Mouse (Mus musculus) limb, embryonic 15.5 days (tissue): ENCODE measurements around the gene Hdhd5. TPM values are rescaled to one million over a fixed set of nuclear protein-coding genes. Genes with fewer than 3 reads are reported as not detected.

ENCODE experiments used
- ATAC-seq: fragments of 200-750 bp; cut with Nextera tagmentation; 2 replicates; pipeline ENCODE4 v1.8.0; 2017; ENCODE audit warnings: low read depth, moderate TSS enrichment; ENCODE audit not compliant: insufficient number of reproducible peaks, low FRiP score, low TSS enrichment
- H3K27ac ChIP-seq: fragments of 300-500 bp; sonication (generic); 2 replicates; pipeline ENCODE4 v1.5.1; 2015; ENCODE audit warnings: moderate library complexity, mild to moderate bottlenecking, inconsistent platforms
- H3K27me3 ChIP-seq: fragments of 300-500 bp; sonication (generic); 2 replicates; pipeline ENCODE4 v1.6.1; 2015; ENCODE audit warnings: inconsistent platforms
- H3K36me3 ChIP-seq: fragments of 300-500 bp; sonication (generic); 2 replicates; pipeline ENCODE4 v1.6.1; 2015; ENCODE audit warnings: inconsistent platforms
- H3K4me1 ChIP-seq: fragments of 300-500 bp; sonication (generic); 2 replicates; pipeline ENCODE4 v1.6.1; 2015; ENCODE audit warnings: inconsistent platforms
- H3K4me2 ChIP-seq: fragments of 300-500 bp; sonication (generic); 2 replicates; pipeline ENCODE4 v1.6.1; 2015; ENCODE audit warnings: mild to moderate bottlenecking, inconsistent platforms
- H3K4me3 ChIP-seq: fragments of 300-500 bp; sonication (generic); 2 replicates; pipeline ENCODE4 v1.5.1; 2015; ENCODE audit warnings: mild to moderate bottlenecking, inconsistent platforms
- H3K9ac ChIP-seq: fragments of 300-500 bp; sonication (generic); 2 replicates; pipeline ENCODE4 v1.6.1; 2015; ENCODE audit warnings: inconsistent platforms
- H3K9me3 ChIP-seq: fragments of 300-500 bp; sonication (generic); 2 replicates; pipeline ENCODE4 v1.6.1; 2016; ENCODE audit warnings: inconsistent platforms
- WGBS: fragments of 180-500 bp; shearing (Covaris S2); methylation state at CpG from one replicate; pipeline ENCODE4 v1.1.7; 2015; 5-methylcytosine and 5-hydroxymethylcytosine counted together
- polyA plus RNA-seq: library from polyadenylated mRNA; unstranded; fragments of >200 nt; fragmentation: Nextera tagmentation; extraction: Ambion mirVana; gene quantifications from 2 replicates; pipeline ENCODE4 v1.2.1, GENCODE M21; 2015

The Hdhd5 gene
- polyA plus RNA-seq, 1 experiment from 2014 or later = 16.2 TPM

GRCm38 (mm10) chr6:120480361-120480760 is 50.8 kb downstream of the Hdhd5 start:
- H3K27ac ChIP-seq = no peak overlapping the region
- no peaks in the 10 kb centered on the region; the same call in 1 of the 2 replicates for H3K4me1 ChIP-seq
- H3K27me3 ChIP-seq = 0 out of 2 replicates have a peak, but pooled peaks cover 4% of the 10 kb centered on the region
- peaks cover 8% of the 10 kb centered on the region; the same call in 1 of the 2 replicates for H3K36me3 ChIP-seq
- no peak for ATAC-seq
- WGBS = 83% methylated on average over 5 of the region's 5 CpGs
- no peak overlapping the region for H3K4me3 ChIP-seq
- no peak overlapping the region for H3K4me2 ChIP-seq
- H3K9ac ChIP-seq = no peak overlapping the region
- no peaks in the 10 kb centered on the region for H3K9me3 ChIP-seq

DNA sequence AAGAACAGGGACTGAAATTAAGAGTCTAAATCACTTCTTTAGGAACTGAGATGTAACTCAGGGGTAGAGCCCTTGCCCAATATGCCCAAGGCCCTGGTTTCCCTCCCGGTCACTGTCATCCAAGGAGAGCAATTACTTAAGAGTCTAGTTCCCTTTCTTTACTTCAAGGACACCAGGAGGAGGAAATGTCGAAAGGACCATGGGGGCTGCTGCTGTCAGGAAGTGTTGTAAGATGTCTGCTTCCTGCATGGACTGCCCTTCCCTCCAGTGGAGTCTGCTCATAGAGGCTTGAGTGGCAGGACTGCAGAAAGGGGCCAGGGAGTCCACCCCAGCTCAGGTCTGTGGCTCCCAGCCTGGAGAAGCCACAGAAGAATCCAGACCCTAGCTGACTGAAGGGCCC is 51.8 kb downstream of the Hdhd5 start:
- no peak overlapping the region for H3K27ac ChIP-seq
- H3K4me3 ChIP-seq = no peak overlapping the region
- no peaks in the 10 kb centered on the region; the same call in 1 of the 2 replicates for H3K4me1 ChIP-seq
- H3K27me3 ChIP-seq = no peaks in the 10 kb centered on the region
- H3K36me3 ChIP-seq = peaks cover 8% of the 10 kb centered on the region; the same call in 1 of the 2 replicates
- H3K9ac ChIP-seq = no peak overlapping the region
- WGBS = 78% methylated on average over 2 of the region's 2 CpGs
- H3K9me3 ChIP-seq = no peaks in the 10 kb centered on the region
- no peak for ATAC-seq
- H3K4me2 ChIP-seq = no peak overlapping the region

DNA sequence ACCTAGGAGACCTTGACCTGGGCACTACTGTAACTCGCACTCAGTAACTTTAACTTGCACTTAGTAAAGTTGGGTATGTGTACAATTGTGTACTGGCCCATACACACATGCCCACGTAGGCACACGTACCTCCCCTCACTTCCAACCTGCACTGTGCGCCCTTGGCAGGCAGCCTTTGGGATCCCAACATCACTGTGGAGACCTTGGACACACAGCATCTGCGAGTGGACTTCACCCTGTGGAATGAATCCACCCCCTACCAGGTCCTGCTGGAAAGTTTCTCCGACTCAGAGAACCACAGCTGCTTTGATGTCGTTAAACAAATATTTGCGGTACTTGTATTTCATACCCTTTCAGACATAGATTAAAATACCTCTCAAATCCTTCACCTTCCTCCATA is 55.8 kb downstream of the Hdhd5 start:
- H3K4me3 ChIP-seq = no peak overlapping the region
- H3K27me3 ChIP-seq = no peaks in the 10 kb centered on the region
- H3K9ac ChIP-seq = no peak overlapping the region
- no peaks in the 10 kb centered on the region for H3K36me3 ChIP-seq
- H3K9me3 ChIP-seq = no peaks in the 10 kb centered on the region
- WGBS = 64% methylated on average over 8 of the region's 8 CpGs
- no peak overlapping the region for H3K27ac ChIP-seq
- H3K4me2 ChIP-seq = no peak overlapping the region
- no peak for ATAC-seq
- H3K4me1 ChIP-seq = peaks cover 9% of the 10 kb centered on the region; the same call in 1 of the 2 replicates

DNA sequence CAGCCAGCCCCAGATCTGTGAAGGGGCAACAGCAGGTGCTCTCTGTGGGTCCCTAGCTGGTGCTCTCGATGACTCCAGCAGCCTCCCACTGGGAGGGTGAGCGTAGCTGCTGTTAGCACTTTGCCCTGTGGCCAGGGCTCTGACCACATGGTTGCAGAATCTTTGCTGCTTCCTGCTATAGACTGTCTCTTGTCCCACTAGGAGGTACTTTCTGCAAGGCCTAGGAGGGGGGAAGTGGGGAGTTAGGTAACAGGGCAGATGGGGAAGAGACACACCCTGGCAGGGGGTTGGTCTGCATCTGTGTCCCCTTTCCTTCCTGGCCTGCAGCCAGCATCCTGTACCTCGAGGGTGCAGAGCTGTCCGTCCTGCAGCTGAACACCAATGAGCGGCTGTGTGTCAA is 57.7 kb downstream of the Hdhd5 start:
- H3K9ac ChIP-seq = no peak overlapping the region
- H3K4me1 ChIP-seq = peaks cover 9% of the 10 kb centered on the region; the same call in 1 of the 2 replicates
- no peak overlapping the region for H3K27ac ChIP-seq
- H3K4me2 ChIP-seq = no peak overlapping the region
- ATAC-seq = peak; percentile 41
- no peaks in the 10 kb centered on the region for H3K9me3 ChIP-seq
- 41% methylated on average over 5 of the region's 5 CpGs for WGBS
- H3K4me3 ChIP-seq = no peak overlapping the region
- H3K27me3 ChIP-seq = no peaks in the 10 kb centered on the region
- no peaks in the 10 kb centered on the region for H3K36me3 ChIP-seq

DNA sequence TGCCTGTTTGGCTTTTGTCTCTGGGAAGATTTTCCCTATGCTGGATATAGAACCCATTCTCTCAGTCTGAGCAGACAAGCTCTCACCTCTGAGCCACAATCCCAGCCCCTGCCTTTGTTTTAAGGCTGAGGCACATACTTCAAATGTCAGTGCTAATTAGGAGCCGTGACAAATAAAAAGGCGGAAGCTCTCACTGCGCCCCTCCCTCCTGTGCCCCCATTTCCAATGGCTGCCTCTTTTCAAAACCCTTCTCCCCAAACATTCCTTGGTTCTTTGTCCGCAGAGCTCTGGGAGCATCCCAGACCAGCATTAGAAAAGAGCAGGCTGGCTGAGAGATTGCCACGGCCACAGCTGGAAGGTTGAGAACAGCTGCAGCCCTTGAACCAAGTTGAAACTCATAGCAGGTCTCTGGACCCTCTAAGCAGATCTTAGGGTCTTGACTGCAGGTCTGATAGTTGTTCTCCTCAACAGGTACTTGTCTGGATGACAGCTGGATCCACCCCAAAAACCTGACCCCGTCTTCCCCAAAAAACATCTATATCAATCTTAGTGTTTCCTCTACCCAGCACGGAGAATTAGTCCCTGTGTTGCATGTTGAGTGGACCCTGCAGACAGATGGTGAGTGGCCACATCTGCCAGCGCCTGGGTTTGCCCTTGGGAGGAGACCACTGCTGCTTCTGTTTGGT is 58.5 kb downstream of the Hdhd5 start:
- no peak for ATAC-seq
- Histone ChIP-seq H3K36me3 (no peaks in the 10 kb centered on the region), H3K4me1 (peaks cover 9% of the 10 kb centered on the region; the same call in 1 of the 2 replicates), H3K4me3 (no peak overlapping the region), H3K9me3 (no peaks in the 10 kb centered on the region), H3K9ac (no peak overlapping the region), H3K4me2 (no peak overlapping the region), H3K27me3 (no peaks in the 10 kb centered on the region), H3K27ac (no peak overlapping the region)
- WGBS = 32% methylated on average over 8 of the region's 8 CpGs

DNA sequence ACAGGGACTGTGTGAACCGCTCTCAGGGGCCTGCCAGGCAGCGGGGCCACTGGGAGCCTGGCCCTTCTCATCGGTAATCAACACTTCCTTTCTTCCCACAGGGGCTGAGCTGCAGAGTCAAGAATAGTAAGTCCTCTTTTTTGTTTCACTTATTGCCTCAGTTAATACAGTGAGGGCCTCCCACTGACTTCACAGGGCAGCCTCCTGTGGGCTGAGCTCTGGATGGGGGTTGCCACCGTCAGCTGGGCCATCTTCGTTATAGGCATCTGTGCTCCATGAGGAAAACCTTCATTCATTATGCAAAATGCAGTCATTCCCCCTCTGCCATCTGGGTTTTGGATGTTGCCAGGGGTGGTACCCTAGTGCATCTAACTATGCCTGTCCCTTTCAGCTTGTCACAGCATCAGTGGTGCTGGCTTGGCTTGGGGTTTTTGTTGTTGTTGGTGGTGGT is 59.1 kb downstream of the Hdhd5 start:
- H3K9me3 ChIP-seq = no peaks in the 10 kb centered on the region
- H3K36me3 ChIP-seq = no peaks in the 10 kb centered on the region
- WGBS = 16% methylated on average over 5 of the region's 5 CpGs
- H3K27ac ChIP-seq = no peak overlapping the region
- no peak for ATAC-seq
- no peak overlapping the region for H3K4me3 ChIP-seq
- peaks cover 9% of the 10 kb centered on the region; the same call in 1 of the 2 replicates for H3K4me1 ChIP-seq
- H3K9ac ChIP-seq = no peak overlapping the region
- H3K4me2 ChIP-seq = no peak overlapping the region
- no peaks in the 10 kb centered on the region for H3K27me3 ChIP-seq

- Histone ChIP-seq H3K4me2 (no peak overlapping the region), H3K4me1 (peaks cover 9% of the 10 kb centered on the region; the same call in 1 of the 2 replicates), H3K9ac (no peak overlapping the region), H3K27ac (no peak overlapping the region), H3K9me3 (no peaks in the 10 kb centered on the region), H3K27me3 (no peaks in the 10 kb centered on the region), H3K4me3 (no peak overlapping the region), H3K36me3 (no peaks in the 10 kb centered on the region)
- 75% methylated on average over 1 of the region's 1 CpGs for WGBS
- no peak for ATAC-seq
These were observed 60.5 kb downstream of the Hdhd5 start for GRCm38 (mm10) chr6:120470666-120471065.

GRCm38 (mm10) chr6:120469770-120470169 is 61.3 kb downstream of the Hdhd5 start:
- H3K36me3 ChIP-seq = no peaks in the 10 kb centered on the region
- ATAC-seq = no peak
- H3K27me3 ChIP-seq = peaks cover 3% of the 10 kb centered on the region; the same call in 1 of the 2 replicates
- H3K4me2 ChIP-seq = no peak overlapping the region
- no peak overlapping the region for H3K27ac ChIP-seq
- no peak overlapping the region for H3K9ac ChIP-seq
- H3K4me1 ChIP-seq = peaks cover 9% of the 10 kb centered on the region; the same call in 1 of the 2 replicates
- no peak overlapping the region for H3K4me3 ChIP-seq
- H3K9me3 ChIP-seq = no peaks in the 10 kb centered on the region

DNA sequence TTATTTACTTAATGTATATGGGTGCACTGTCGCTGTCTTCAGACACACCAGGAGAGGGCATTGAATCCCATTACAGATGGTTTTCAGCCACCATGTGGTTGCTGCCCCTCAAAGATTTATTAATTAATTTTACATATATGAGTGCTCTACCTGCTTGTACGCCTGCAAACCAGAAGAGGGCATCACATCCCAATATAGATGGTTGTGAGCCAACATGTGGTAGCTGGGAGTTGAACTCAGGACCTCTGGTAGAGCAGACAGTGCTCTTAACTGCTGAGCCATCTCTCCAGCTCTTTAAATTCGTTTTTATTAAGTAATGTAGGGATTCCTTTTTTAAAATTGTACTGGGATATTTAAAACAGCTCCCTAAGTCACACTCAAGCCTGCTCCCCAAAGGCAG is 61.9 kb downstream of the Hdhd5 start:
- H3K36me3 ChIP-seq = no peaks in the 10 kb centered on the region
- WGBS = 66% methylated on average over 3 of the region's 3 CpGs

GRCm38 (mm10) chr6:120468259-120468658 is 62.9 kb downstream of the Hdhd5 start:
- Histone ChIP-seq H3K27ac (no peak overlapping the region), H3K27me3 (peaks cover 15% of the 10 kb centered on the region), H3K4me1 (peaks cover 18% of the 10 kb centered on the region), H3K9me3 (no peaks in the 10 kb centered on the region), H3K4me3 (no peak overlapping the region), H3K9ac (no peak overlapping the region), H3K4me2 (no peak overlapping the region), H3K36me3 (no peaks in the 10 kb centered on the region)
- no peak for ATAC-seq
- WGBS = 89% methylated on average over 4 of the region's 4 CpGs

More for the DNA sequence above, 61.9 kb downstream of the Hdhd5 start:
- Histone ChIP-seq H3K9ac (no peak overlapping the region), H3K4me3 (no peak overlapping the region), H3K4me1 (peaks cover 12% of the 10 kb centered on the region; the same call in 1 of the 2 replicates), H3K4me2 (no peak overlapping the region), H3K27me3 (peaks cover 7% of the 10 kb centered on the region), H3K27ac (no peak overlapping the region), H3K9me3 (no peaks in the 10 kb centered on the region)
- no peak for ATAC-seq

DNA sequence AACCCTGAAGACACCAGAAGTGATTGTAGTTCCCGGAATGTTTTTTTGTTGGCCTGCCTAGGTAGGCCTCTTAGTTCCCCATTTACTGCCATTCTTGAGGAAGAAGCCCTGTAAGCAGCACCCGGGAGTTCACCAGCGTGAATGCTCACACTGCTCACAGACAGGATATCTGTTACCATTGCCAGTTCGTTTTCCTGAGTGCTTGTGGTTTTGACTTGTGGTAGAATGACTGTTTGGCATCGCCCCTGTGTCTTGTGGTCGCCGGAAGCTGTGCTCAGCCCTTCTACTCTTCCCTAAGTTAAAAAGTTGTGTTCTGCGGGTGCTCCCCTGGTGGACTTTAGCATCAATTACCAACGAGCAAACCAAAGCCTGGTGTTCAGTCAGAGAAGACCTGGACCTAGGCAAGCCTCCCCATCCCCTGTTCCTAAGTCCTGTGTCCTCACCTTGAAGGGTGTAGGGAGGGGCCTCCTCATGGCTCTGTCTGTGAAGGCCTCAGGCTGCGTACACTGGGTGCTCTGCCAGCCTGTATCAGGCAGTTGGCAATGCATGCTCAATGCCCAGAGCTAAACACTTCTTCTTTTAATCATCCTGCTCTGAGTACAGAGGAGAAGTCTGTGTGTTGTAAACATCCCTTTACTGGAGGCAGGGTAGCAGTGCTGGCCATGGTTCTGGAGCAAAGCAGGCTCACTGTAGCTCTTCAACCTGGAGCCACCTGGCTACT is 64.3 kb downstream of the Hdhd5 start:
- 68% methylated on average over 10 of the region's 10 CpGs for WGBS
- Histone ChIP-seq H3K27ac (no peak overlapping the region), H3K27me3 (peaks cover 26% of the 10 kb centered on the region), H3K9ac (no peak overlapping the region), H3K36me3 (no peaks in the 10 kb centered on the region), H3K4me2 (no peak overlapping the region), H3K4me1 (peaks cover 17% of the 10 kb centered on the region), H3K4me3 (no peak overlapping the region), H3K9me3 (no peaks in the 10 kb centered on the region)
- no peak for ATAC-seq

DNA sequence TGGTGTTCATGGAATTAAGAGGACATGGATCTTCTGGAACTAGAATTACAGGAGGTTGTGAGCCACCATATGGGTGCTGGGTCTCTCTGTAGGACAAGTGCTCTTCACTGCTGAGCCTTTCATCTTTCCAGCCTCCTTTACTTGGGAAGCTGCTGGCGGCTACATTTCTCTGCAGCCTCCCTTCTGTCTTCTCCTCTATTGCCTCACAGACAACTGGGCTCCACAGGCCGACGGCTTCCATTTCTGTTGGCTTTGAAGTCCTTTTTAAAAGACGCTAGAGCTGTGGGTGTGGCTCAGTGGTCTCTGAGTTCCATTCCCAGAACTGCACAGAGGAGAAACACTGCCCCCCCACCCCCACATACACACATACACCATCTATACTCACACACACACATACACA is 65.7 kb downstream of the Hdhd5 start:
- H3K27ac ChIP-seq = no peak overlapping the region
- no peaks in the 10 kb centered on the region for H3K9me3 ChIP-seq
- no peak for ATAC-seq
- H3K4me1 ChIP-seq = peaks cover 17% of the 10 kb centered on the region
- H3K9ac ChIP-seq = no peak overlapping the region
- H3K4me3 ChIP-seq = no peak overlapping the region
- H3K27me3 ChIP-seq = peaks cover 36% of the 10 kb centered on the region
- 36% methylated on average over 4 of the region's 4 CpGs for WGBS
- no peak overlapping the region for H3K4me2 ChIP-seq
- H3K36me3 ChIP-seq = no peaks in the 10 kb centered on the region
